Mouse (Mus musculus) large intestine, adult 2 months (tissue): ENCODE data around the gene Vmn1r27. TPM values are rescaled to one million over a fixed set of nuclear protein-coding genes. Genes with fewer than 3 reads are reported as not detected.

Source experiments
- DNase-seq: peaks from one replicate; pipeline ENCODE4 v3.0.0-alpha.2; 2012; ENCODE audit warnings: low read depth, low spot score
- WGBS: fragments of 180-500 bp; shearing (Covaris S2); methylation state at CpG from one replicate; pipeline ENCODE4 v1.1.7; 2018; 5-methylcytosine and 5-hydroxymethylcytosine counted together
- polyA plus RNA-seq: library from polyadenylated mRNA; depleted of rRNA; stranded (reverse); fragments of >200 nt; gene quantifications from 2 replicates; pipeline ENCODE4 v1.2.3, GENCODE M21; 2012; rRNA removed

The Vmn1r27 gene
- not detected in 2 replicates for polyA plus RNA-seq

DNA sequence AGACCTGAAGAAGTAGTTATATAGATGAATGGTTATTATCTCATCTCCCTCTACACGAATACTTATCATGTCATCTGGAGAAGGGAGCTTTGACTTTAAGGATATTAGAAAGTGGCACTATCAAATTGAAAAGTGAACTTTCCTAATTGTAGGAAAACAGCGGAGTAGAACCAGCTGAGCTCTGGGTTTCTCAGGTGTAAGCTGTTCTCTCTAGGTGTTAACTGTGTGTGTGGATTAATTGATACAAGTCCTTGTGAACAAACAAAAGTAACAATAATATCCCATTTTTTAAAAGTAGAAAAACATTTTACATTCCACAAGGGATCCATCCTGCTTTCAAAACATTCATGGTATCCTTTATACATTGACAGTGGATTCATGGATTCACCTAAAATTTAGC, at the start of gene Vmn1r27:
TSS of gene Vmn1r27 (minus strand) at position 101 of the 400 bp plus-strand sequence.
- 78% methylated on average over 2 of the region's 2 CpGs for WGBS

DNA sequence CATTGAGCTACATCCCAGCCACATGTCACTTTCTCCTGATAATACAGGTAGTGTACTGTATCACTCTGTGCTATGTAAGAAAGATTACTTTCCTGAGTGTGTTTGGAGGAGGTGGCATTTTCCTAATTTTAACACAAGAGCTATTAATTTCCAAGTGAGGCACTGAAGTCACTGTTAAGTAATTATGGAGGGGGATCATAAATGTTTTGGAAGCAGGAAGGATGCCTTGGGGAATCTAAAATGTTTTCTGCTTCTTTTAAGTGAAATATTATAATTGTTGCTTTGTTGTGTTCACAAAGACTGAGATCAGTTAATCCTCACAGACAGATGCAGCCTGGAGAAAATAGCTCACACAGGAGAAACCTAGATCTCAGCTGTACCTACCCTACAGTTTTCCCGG, 43.1 kb upstream of the Vmn1r27 start, which contains the start of gene Vmn1r28:
TSS of gene Vmn1r28 (plus strand) at position 301 of the 400 bp plus-strand sequence.
- no peak for DNase-seq
- 82% methylated on average over 1 of the region's 1 CpGs for WGBS

More for the DNA sequence above, at the start of gene Vmn1r27:
- DNase-seq = no peak

DNA sequence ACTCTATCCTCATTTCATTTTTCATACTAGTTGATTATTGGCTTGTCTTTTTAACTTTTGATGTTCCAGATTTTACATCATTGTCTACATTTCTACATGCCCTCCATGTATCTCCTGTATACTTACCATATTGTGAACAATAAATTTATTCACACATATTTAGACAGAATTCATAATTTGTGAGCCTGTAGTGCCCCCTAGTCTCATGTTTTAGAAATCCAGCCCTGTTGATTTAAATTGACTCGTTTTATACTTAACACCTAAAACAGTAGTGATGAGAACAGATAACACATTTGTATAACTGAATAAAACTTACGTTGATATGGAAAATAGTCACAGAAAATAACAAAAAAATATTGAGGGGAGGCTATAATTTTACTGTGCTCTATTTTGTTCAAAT, 2.5 kb downstream of the Vmn1r27 start:
- no peak for DNase-seq
- 71% methylated on average over 2 of the region's 2 CpGs for WGBS

Other genes with a start within 250 kb of the Vmn1r27 start
- gene Vmn1r25, start 238.0 kb downstream of the Vmn1r27 start, polyA plus RNA-seq = not detected in 2 replicates
- not detected in 2 replicates for gene Vmn1r26, start 203.7 kb downstream of the Vmn1r27 start, polyA plus RNA-seq
- gene Vmn1r28, start 43.2 kb upstream of the Vmn1r27 start, polyA plus RNA-seq = not detected in 2 replicates
- gene Vmn1r29, start 82.7 kb upstream of the Vmn1r27 start, polyA plus RNA-seq = not detected in 2 replicates
- not detected in 2 replicates for gene Vmn1r30, start 224.6 kb upstream of the Vmn1r27 start, polyA plus RNA-seq